Mouse (Mus musculus) hindbrain, embryonic 14.5 days (tissue): Measurements from ENCODE around the gene Pld1. TPM values are rescaled to one million over a fixed set of nuclear protein-coding genes. Genes with fewer than 3 reads are reported as not detected.

Experiments
- ATAC-seq: fragments of 200-750 bp; cut with Nextera tagmentation; 2 replicates; pipeline ENCODE4 v1.8.0; 2017; ENCODE audit warnings: moderate number of reproducible peaks, mild to moderate bottlenecking, moderate TSS enrichment, moderate library complexity; ENCODE audit not compliant: low FRiP score
- DNase-seq: peaks from one replicate; pipeline ENCODE4 v3.0.0-alpha.2; 2015; ENCODE audit warnings: low spot score
- H3K27ac ChIP-seq: fragments of 300-500 bp; sonication (generic); 2 replicates; pipeline ENCODE4 v1.5.1; 2014; ENCODE audit warnings: mild to moderate bottlenecking, moderate library complexity
- H3K27me3 ChIP-seq: fragments of 300-500 bp; sonication (generic); 2 replicates; pipeline ENCODE4 v1.6.1; 2014; ENCODE audit warnings: mild to moderate bottlenecking, low read length, mixed read lengths; ENCODE audit not compliant: control insufficient read depth, insufficient read depth
- H3K36me3 ChIP-seq: fragments of 300-500 bp; sonication (generic); replicated peaks from 2 replicates; pipeline ENCODE4 v1.6.1; 2014; ENCODE audit not compliant: control insufficient read depth, insufficient read depth
- H3K4me1 ChIP-seq: fragments of 300-500 bp; sonication (generic); replicated peaks from 2 replicates; pipeline ENCODE4 v1.6.1; 2014; ENCODE audit warnings: antibody characterized with exemption, low read length, mixed read lengths; ENCODE audit not compliant: control insufficient read depth, insufficient read depth
- H3K4me2 ChIP-seq: fragments of 300-500 bp; sonication (generic); replicated peaks from 2 replicates; pipeline ENCODE4 v1.6.1; 2014; ENCODE audit warnings: mild to moderate bottlenecking, moderate library complexity
- H3K4me3 ChIP-seq: fragments of 300-500 bp; sonication (generic); replicated peaks from 2 replicates; pipeline ENCODE4 v1.5.1; 2014; ENCODE audit warnings: mild to moderate bottlenecking, low read length
- H3K9ac ChIP-seq: fragments of 300-500 bp; sonication (generic); 2 replicates; pipeline ENCODE4 v1.6.1; 2014
- H3K9me3 ChIP-seq: fragments of 300-500 bp; sonication (generic); 2 replicates; pipeline ENCODE4 v1.6.1; 2016; ENCODE audit warnings: low read length; ENCODE audit not compliant: control insufficient read depth
- WGBS: fragments of 180-500 bp; shearing (Covaris S2); extraction: QIAGEN DNeasy Blood & Tissue Kit; methylation state at CpG from one replicate; pipeline ENCODE4 v1.1.7; 2014; 5-methylcytosine and 5-hydroxymethylcytosine counted together
- polyA plus RNA-seq: library from polyadenylated mRNA; unstranded; fragments of >200 nt; fragmentation: Nextera tagmentation; extraction: Ambion mirVana; gene quantifications from 2 replicates; pipeline ENCODE4 v1.2.1, GENCODE M21; 2014

Pld1 gene
- polyA plus RNA-seq, 1 experiment from 2014 or later, result 6.7 TPM

- no peaks in the 10 kb centered on the region for H3K9me3 ChIP-seq
- H3K4me3 ChIP-seq, result no peak overlapping the region
- H3K4me1 ChIP-seq, result no peaks in the 10 kb centered on the region
- no peak overlapping the region for H3K27ac ChIP-seq
- no peak overlapping the region for H3K9ac ChIP-seq
- no peaks in the 10 kb centered on the region for H3K36me3 ChIP-seq
- DNase-seq (no peak), ATAC-seq (no peak)
- 84% methylated on average over 6 of the region's 6 CpGs for WGBS
- no peak overlapping the region for H3K4me2 ChIP-seq
- H3K27me3 ChIP-seq, result no peaks in the 10 kb centered on the region
Observed at GRCm38 (mm10) chr3:27959221-27959620, 20.7 kb downstream of the Pld1 start.

GRCm38 (mm10) chr3:27961162-27961561 lies 22.7 kb downstream of the Pld1 start:
- no peak overlapping the region for H3K27ac ChIP-seq
- H3K9me3 ChIP-seq, result no peaks in the 10 kb centered on the region

GRCm38 (mm10) chr3:27963795-27964201 lies 25.3 kb downstream of the Pld1 start:
- Histone ChIP-seq H3K4me2 (no peak overlapping the region), H3K27me3 (no peaks in the 10 kb centered on the region), H3K9ac (no peak overlapping the region), H3K27ac (no peak overlapping the region), H3K4me3 (no peak overlapping the region), H3K36me3 (no peaks in the 10 kb centered on the region), H3K4me1 (no peaks in the 10 kb centered on the region), H3K9me3 (no peaks in the 10 kb centered on the region)
- ATAC-seq (peak; percentile 75; the same call in 1 of the 2 replicates), DNase-seq (no peak)
- 12% methylated on average over 6 of the region's 6 CpGs for WGBS

More at GRCm38 (mm10) chr3:27961162-27961561, 22.7 kb downstream of the Pld1 start:
- 94% methylated on average over 3 of the region's 3 CpGs for WGBS
- DNase-seq (no peak), ATAC-seq (no peak)
- no peak overlapping the region for H3K4me3 ChIP-seq
- H3K9ac ChIP-seq, result no peak overlapping the region
- H3K36me3 ChIP-seq, result no peaks in the 10 kb centered on the region
- H3K27me3 ChIP-seq, result no peaks in the 10 kb centered on the region
- no peak overlapping the region for H3K4me2 ChIP-seq
- no peaks in the 10 kb centered on the region for H3K4me1 ChIP-seq

- Histone ChIP-seq H3K27me3 (no peaks in the 10 kb centered on the region), H3K9me3 (no peaks in the 10 kb centered on the region), H3K36me3 (no peaks in the 10 kb centered on the region), H3K4me1 (no peaks in the 10 kb centered on the region), H3K4me3 (no peak overlapping the region), H3K4me2 (no peak overlapping the region), H3K27ac (no peak overlapping the region), H3K9ac (no peak overlapping the region)
- ATAC-seq (no peak), DNase-seq (no peak)
- 81% methylated on average over 8 of the region's 8 CpGs for WGBS
Observed at GRCm38 (mm10) chr3:27968671-27969070, 30.2 kb downstream of the Pld1 start.

- ATAC-seq (no peak), DNase-seq (no peak)
- no peak overlapping the region for H3K4me2 ChIP-seq
- H3K9me3 ChIP-seq, result no peaks in the 10 kb centered on the region
- H3K36me3 ChIP-seq, result no peaks in the 10 kb centered on the region
- H3K27ac ChIP-seq, result no peak overlapping the region
- WGBS, result 89% methylated on average over 7 of the region's 7 CpGs
- no peaks in the 10 kb centered on the region for H3K4me1 ChIP-seq
- H3K4me3 ChIP-seq, result no peak overlapping the region
- no peak overlapping the region for H3K9ac ChIP-seq
- H3K27me3 ChIP-seq, result no peaks in the 10 kb centered on the region
Observed at GRCm38 (mm10) chr3:27973936-27974335, 35.4 kb downstream of the Pld1 start.

GRCm38 (mm10) chr3:27974981-27975380 lies 36.5 kb downstream of the Pld1 start:
- no peak overlapping the region for H3K4me2 ChIP-seq
- H3K36me3 ChIP-seq, result no peaks in the 10 kb centered on the region
- H3K9me3 ChIP-seq, result no peaks in the 10 kb centered on the region
- H3K27me3 ChIP-seq, result no peaks in the 10 kb centered on the region
- 87% methylated on average over 3 of the region's 3 CpGs for WGBS
- DNase-seq (no peak), ATAC-seq (no peak)
- no peaks in the 10 kb centered on the region for H3K4me1 ChIP-seq
- no peak overlapping the region for H3K4me3 ChIP-seq
- H3K27ac ChIP-seq, result no peak overlapping the region
- no peak overlapping the region for H3K9ac ChIP-seq

- Histone ChIP-seq H3K27ac (no peak overlapping the region), H3K9me3 (no peaks in the 10 kb centered on the region), H3K4me2 (no peak overlapping the region), H3K4me1 (no peaks in the 10 kb centered on the region), H3K27me3 (no peaks in the 10 kb centered on the region), H3K9ac (no peak overlapping the region), H3K36me3 (no peaks in the 10 kb centered on the region), H3K4me3 (no peak overlapping the region)
- WGBS, result 81% methylated on average over 10 of the region's 10 CpGs
- ATAC-seq, result no peak
- no peak for DNase-seq
Observed at GRCm38 (mm10) chr3:27976931-27977544, 38.5 kb downstream of the Pld1 start.

GRCm38 (mm10) chr3:27978030-27978723 lies 39.7 kb downstream of the Pld1 start:
- DNase-seq (no peak), ATAC-seq (no peak; the same call in 1 of the 2 replicates)
- Histone ChIP-seq H3K9ac (no peak overlapping the region), H3K4me1 (no peaks in the 10 kb centered on the region), H3K36me3 (no peaks in the 10 kb centered on the region), H3K4me3 (no peak overlapping the region), H3K9me3 (no peaks in the 10 kb centered on the region), H3K4me2 (no peak overlapping the region), H3K27ac (no peak overlapping the region), H3K27me3 (no peaks in the 10 kb centered on the region)
- 59% methylated on average over 9 of the region's 9 CpGs for WGBS

- Histone ChIP-seq H3K36me3 (no peaks in the 10 kb centered on the region), H3K4me3 (no peak overlapping the region), H3K4me2 (no peak overlapping the region), H3K27me3 (no peaks in the 10 kb centered on the region), H3K27ac (no peak overlapping the region), H3K9ac (no peak overlapping the region), H3K9me3 (no peaks in the 10 kb centered on the region), H3K4me1 (peaks cover 5% of the 10 kb centered on the region; the same call in 1 of the 2 replicates)
- 60% methylated on average over 4 of the region's 4 CpGs for WGBS
- DNase-seq (no peak), ATAC-seq (no peak)
Observed at GRCm38 (mm10) chr3:27981591-27981990, 43.1 kb downstream of the Pld1 start.
